Mouse (Mus musculus) testis, adult 2 months (tissue): Measurements from ENCODE around the gene Slc5a11.

Experiments used
- CTCF ChIP-seq: fragments of 200-500 bp; IDR thresholded peaks from 2 replicates; pipeline ENCODE4 v1.5.1; 2012; ENCODE audit warnings: low read depth, mild to moderate bottlenecking, inconsistent platforms, low read length, moderate library complexity; ENCODE audit not compliant: control insufficient read depth, insufficient read depth, insufficient replicate concordance
- POLR2A ChIP-seq: fragments of 200-500 bp; IDR thresholded peaks from 2 replicates; pipeline ENCODE4 v1.6.1; 2012; ENCODE audit warnings: low read depth, mild to moderate bottlenecking, inconsistent platforms, low read length, moderate library complexity; ENCODE audit not compliant: control insufficient read depth

DNA sequence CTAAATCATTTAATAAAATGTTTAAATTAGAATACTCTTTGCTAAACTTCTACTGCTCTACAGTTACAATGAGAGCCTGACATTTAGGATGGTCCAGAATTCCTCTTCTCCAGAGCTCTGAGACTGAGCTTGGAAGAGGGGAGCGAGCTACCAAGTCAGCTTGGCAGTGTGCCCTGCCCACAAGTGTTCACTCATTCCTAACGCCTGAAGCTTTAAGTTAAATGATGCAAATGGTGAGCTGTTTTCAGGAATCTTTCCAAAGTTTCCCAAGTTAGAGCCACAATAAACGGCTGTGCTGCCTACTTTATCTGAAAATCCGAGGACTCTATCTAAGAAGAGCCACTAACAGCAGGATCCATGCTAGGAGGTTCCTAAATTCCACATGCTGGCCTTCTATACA, 69.2 kb downstream of the Slc5a11 start:
- no peak for TF ChIP-seq CTCF
- no peak for TF ChIP-seq POLR2A
